Mouse (Mus musculus) small intestine, adult 2 months (tissue): ENCODE results near the gene Abcc4. TPM values are rescaled to one million over a fixed set of nuclear protein-coding genes. Genes with fewer than 3 reads are reported as not detected.
A peak's percentile ranks its signal among the peaks of the same experiment; 100 is the strongest.

Source experiments
- H3K27ac ChIP-seq: fragments of 200-500 bp; 2 replicates; pipeline ENCODE4 v1.5.1; 2012; ENCODE audit warnings: low read depth, low read length, control low read depth, inconsistent platforms; ENCODE audit not compliant: insufficient read depth
- H3K27me3 ChIP-seq: fragments of 200-500 bp; 2 replicates; pipeline ENCODE4 v1.6.1; 2012; ENCODE audit warnings: mild to moderate bottlenecking, moderate library complexity, low read length, inconsistent platforms; ENCODE audit not compliant: control insufficient read depth, insufficient read depth
- H3K36me3 ChIP-seq: fragments of 200-500 bp; 2 replicates; pipeline ENCODE4 v1.6.1; 2012; ENCODE audit warnings: mild to moderate bottlenecking, low read length, control low read depth, inconsistent platforms; ENCODE audit not compliant: control insufficient read depth, insufficient read depth
- H3K4me1 ChIP-seq: fragments of 200-500 bp; 2 replicates; pipeline ENCODE4 v1.6.1; 2012; ENCODE audit warnings: low read length, inconsistent platforms, mixed read lengths; ENCODE audit not compliant: control insufficient read depth, insufficient read depth, insufficient read length
- H3K4me3 ChIP-seq: fragments of 200-500 bp; 2 replicates; pipeline ENCODE4 v1.5.1; 2012; ENCODE audit warnings: low read depth, mild to moderate bottlenecking, control low read depth, inconsistent platforms, low read length, moderate library complexity
- CTCF ChIP-seq: fragments of 200-500 bp; IDR thresholded peaks from 2 replicates; pipeline ENCODE4 v1.5.1; 2012; ENCODE audit warnings: low read depth, mild to moderate bottlenecking, control low read depth, inconsistent platforms, low read length, moderate library complexity, mixed read lengths; ENCODE audit not compliant: insufficient replicate concordance, insufficient read length; ENCODE audit errors: extremely low read depth
- POLR2A ChIP-seq: fragments of 200-500 bp; IDR thresholded peaks from 2 replicates; pipeline ENCODE4 v1.6.1; 2012; ENCODE audit warnings: low read depth, mild to moderate bottlenecking, control low read depth, inconsistent platforms, low read length, moderate library complexity
- WGBS: fragments of 180-500 bp; shearing (Covaris S2); methylation state at CpG from one replicate; pipeline ENCODE4 v1.1.7; 2018; 5-methylcytosine and 5-hydroxymethylcytosine counted together
- polyA plus RNA-seq: library from polyadenylated mRNA; depleted of rRNA; stranded (reverse); fragments of >200 nt; gene quantifications from 2 replicates; pipeline ENCODE4 v1.2.3, GENCODE M21; 2012; rRNA removed

Abcc4 gene
- polyA plus RNA-seq, 1 experiment, result 1.3 TPM

DNA sequence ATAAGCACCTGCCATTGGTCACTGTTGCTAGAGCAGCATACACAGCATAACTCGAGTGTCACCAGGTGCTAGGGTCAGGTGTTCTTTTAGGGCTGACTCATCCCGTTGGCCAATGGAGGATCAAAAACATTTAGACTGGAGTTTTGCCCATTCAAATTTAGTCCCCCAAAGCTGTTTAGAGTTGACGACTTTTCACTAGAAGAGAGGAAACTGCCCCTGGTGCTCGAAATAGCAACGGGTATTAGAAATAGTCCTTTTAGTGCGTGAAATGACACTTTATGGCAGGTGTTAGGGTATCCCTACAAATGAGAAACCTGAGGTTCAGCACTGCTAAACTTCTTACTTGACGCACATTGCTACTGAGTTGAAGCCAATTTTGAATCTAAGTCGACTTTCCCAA is 265.9 kb downstream of the Abcc4 start:
- WGBS, result 65% methylated on average over 8 of the region's 8 CpGs
- no peaks in the 10 kb centered on the region for H3K36me3 ChIP-seq
- peaks cover 20% of the 10 kb centered on the region for H3K27me3 ChIP-seq
- no peak overlapping the region for H3K4me3 ChIP-seq
- TF ChIP-seq CTCF (no peak), POLR2A (no peak)
- H3K27ac ChIP-seq, result no peak overlapping the region
- H3K4me1 ChIP-seq, result peaks cover 4% of the 10 kb centered on the region; the same call in 1 of the 2 replicates

GRCm38 (mm10) chr14:118437156-118437931 is 268.7 kb downstream of the Abcc4 start:
- WGBS, result 3% methylated on average over 36 of the region's 36 CpGs
- H3K36me3 ChIP-seq, result no peaks in the 10 kb centered on the region
- H3K27ac ChIP-seq, result no peak overlapping the region
- TF ChIP-seq CTCF (no peak), POLR2A (no peak)
- peak overlapping the region; percentile 30; the same call in 1 of the 2 replicates for H3K4me3 ChIP-seq
- H3K27me3 ChIP-seq, result peaks cover 20% of the 10 kb centered on the region
- peaks cover 4% of the 10 kb centered on the region; the same call in 1 of the 2 replicates for H3K4me1 ChIP-seq

DNA sequence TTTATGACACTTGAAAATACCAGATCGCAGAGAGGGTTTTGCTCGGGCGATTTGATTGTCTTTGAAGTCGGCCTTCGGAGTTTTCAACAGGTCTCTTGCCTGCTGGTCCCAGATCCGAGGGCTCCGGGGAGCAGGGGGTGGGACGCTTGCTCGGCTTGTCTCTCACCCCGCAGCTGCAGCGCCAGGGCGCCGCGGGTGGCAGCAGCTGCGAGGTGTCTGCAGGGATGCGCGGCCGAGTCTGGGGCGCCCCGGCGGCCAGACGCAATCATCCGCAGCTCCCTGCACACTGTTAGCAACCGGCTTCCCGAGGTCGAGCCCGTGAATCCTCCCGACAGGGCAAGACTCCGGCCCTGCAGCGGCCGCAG is 269.2 kb downstream of the Abcc4 start:
- Histone ChIP-seq H3K4me3 (peak overlapping the region; percentile 30; the same call in 1 of the 2 replicates), H3K4me1 (peaks cover 4% of the 10 kb centered on the region; the same call in 1 of the 2 replicates), H3K27ac (no peak overlapping the region), H3K27me3 (peaks cover 20% of the 10 kb centered on the region), H3K36me3 (no peaks in the 10 kb centered on the region)
- WGBS, result under 1% methylated on average over 31 of the region's 31 CpGs
- TF ChIP-seq POLR2A, result no peak
- TF ChIP-seq CTCF, result no peak

DNA sequence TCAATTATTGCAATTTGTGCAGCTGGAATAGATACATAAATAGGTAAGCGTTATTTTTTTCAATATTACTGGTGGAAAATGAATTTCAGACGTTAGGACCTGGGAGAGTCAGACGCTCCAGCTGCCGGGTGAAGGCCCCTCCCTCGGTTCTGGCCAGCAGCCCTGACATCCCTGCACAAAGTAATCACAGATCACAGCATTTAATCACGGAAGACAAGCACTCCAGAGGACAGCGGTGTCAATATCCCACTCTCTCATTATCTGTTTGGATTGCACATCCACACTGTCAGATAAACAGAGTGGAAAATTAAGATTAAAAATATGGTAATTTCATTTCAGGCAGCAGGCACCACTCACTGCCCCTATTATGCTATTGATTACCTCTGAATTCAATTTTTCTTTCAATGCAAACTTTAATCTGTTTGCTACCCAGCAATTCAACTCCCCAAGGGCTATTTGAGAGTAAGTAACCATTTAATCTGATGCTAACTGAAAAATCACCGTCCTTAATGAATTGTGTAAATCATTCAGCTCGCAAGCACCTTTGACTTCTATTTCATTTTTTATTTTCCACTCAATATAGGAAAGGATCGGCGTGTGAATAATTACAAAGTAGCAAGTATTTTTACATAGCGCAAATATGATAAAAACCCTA is 270.2 kb downstream of the Abcc4 start:
- 35% methylated on average over 12 of the region's 12 CpGs for WGBS
- Histone ChIP-seq H3K27ac (no peak overlapping the region), H3K27me3 (peaks cover 20% of the 10 kb centered on the region), H3K4me3 (no peak overlapping the region), H3K4me1 (peaks cover 4% of the 10 kb centered on the region; the same call in 1 of the 2 replicates), H3K36me3 (no peaks in the 10 kb centered on the region)
- no peak for TF ChIP-seq CTCF
- TF ChIP-seq POLR2A, result no peak

- Histone ChIP-seq H3K27me3 (peaks cover 20% of the 10 kb centered on the region), H3K4me3 (no peak overlapping the region), H3K36me3 (no peaks in the 10 kb centered on the region), H3K27ac (no peak overlapping the region), H3K4me1 (peaks cover 4% of the 10 kb centered on the region; the same call in 1 of the 2 replicates)
- TF ChIP-seq POLR2A (no peak), CTCF (no peak)
- WGBS, result 85% methylated on average over 4 of the region's 4 CpGs
Measured at GRCm38 (mm10) chr14:118434842-118435241, 271.2 kb downstream of the Abcc4 start.

GRCm38 (mm10) chr14:118433848-118434247 is 272.2 kb downstream of the Abcc4 start:
- H3K27me3 ChIP-seq, result peaks cover 20% of the 10 kb centered on the region
- no peak overlapping the region for H3K4me3 ChIP-seq
- no peak for TF ChIP-seq CTCF
- no peak for TF ChIP-seq POLR2A
- H3K27ac ChIP-seq, result no peak overlapping the region
- H3K4me1 ChIP-seq, result peaks cover 4% of the 10 kb centered on the region; the same call in 1 of the 2 replicates
- 49% methylated on average over 6 of the region's 6 CpGs for WGBS
- H3K36me3 ChIP-seq, result no peaks in the 10 kb centered on the region

Other genes starting within 250 kb of the Abcc4 start
- gene Cldn10, start 81.7 kb upstream of the Abcc4 start, polyA plus RNA-seq, result 0.16 and 2.3 TPM in 2 replicates
- gene Dzip1, start 219.2 kb upstream of the Abcc4 start, polyA plus RNA-seq, result 2.0 and 2.3 TPM in 2 replicates
- 6.5 and 9.8 TPM in 2 replicates for gene Dnajc3, start 231.8 kb upstream of the Abcc4 start, polyA plus RNA-seq